Mouse (Mus musculus) CD8-positive naive resting alpha-beta T cell, adult 2 months (primary cell): ENCODE measurements around the gene Gm48551.

Experiments used
- DNase-seq, 2 experiments: peaks; one replicate each; pipeline ENCODE4 v3.0.0; 2022; ENCODE audit warnings: low read depth in 2 of 2, low spot score in 2 of 2

Gm48551 gene

DNA sequence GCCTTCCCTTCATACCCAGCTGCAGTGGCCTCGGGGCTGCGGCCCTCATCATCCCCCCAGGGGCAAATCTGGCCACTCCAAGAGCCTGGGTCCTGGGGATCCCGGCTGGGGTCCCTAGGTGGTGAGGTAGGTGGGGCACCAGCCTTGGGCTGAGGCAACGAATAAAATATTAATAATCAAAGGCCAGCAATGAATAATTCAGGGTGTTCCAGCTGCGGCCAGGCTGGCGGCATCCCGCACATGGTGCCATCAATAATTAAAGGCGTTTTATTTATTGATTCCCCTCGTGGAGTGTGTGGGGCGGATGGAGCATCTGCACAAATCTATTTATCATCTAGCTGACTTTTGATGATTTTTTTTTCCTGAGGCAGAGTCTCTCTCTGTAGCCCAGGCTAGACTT lies 19.2 kb downstream of the Gm48551 start:
- DNase-seq, result no peak

DNA sequence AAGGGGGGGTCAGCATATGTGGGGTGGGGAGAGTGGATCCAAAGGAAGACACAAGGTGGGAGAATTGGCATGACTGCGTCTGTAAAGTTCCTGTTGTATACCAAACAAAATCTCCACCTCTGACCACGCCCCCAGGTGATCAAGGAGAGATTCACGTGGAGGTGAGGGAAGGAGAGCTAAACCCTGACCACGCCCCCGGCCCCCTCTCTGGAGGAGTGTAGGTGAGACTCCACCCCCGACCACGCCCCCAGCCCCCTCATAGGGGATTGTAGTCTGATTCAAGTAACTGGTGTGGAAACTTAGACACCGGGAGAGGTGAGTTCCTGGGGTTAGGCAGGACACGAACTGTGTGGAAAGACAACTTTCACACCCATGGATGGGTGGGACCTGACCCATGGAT lies 19.8 kb downstream of the Gm48551 start:
- no peak for DNase-seq

DNA sequence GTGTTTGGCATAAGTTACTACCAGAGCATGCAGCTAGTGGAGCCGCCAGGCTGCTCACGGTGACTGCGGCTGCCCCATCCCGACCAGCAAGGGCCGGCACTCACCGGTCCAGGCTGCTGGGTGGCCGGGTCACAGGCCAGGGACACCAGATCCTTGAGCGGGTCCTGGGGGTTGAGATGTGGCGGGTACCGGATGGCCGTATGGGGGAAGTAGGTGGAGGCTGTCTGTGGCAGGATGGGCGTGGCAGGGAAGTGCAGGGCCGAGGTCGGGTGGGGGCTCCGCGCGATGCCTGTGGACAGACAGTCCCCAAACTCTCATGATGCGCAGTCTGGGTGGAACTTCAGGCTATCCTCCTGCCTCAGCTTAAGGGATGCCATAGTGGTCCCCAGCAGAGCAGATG lies 20.5 kb downstream of the Gm48551 start:
- DNase-seq, result no peak

DNA sequence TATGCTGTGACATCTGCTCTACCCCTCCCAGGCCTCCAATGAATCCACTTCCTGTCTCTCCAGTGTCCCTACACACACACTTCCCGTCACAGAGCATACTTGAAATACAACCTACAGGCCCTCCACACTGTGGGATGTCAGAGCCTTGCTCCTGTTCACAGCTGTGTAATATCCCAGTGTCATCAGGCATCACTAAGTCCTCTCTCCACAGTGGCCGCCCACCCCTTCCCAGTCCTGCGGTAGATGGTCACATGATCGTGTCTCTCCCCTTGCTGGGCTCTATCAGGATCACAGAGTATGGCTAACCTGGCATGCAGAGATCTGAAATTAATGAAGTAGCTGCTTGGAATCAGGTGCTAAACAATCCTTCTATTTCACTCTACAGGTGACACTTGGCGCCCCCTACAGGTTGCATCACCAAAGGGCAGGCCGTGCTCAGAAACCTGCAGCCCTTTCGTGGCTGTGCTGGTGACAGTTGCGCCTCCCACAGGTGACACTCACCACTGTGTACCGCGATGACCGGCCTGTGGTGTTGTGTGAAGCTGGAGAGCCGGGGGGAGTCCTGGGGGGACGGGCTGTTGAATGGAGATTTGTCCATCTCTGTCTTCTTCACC lies 21.4 kb downstream of the Gm48551 start:
- peak; percentile 55 to 77 for DNase-seq

DNA sequence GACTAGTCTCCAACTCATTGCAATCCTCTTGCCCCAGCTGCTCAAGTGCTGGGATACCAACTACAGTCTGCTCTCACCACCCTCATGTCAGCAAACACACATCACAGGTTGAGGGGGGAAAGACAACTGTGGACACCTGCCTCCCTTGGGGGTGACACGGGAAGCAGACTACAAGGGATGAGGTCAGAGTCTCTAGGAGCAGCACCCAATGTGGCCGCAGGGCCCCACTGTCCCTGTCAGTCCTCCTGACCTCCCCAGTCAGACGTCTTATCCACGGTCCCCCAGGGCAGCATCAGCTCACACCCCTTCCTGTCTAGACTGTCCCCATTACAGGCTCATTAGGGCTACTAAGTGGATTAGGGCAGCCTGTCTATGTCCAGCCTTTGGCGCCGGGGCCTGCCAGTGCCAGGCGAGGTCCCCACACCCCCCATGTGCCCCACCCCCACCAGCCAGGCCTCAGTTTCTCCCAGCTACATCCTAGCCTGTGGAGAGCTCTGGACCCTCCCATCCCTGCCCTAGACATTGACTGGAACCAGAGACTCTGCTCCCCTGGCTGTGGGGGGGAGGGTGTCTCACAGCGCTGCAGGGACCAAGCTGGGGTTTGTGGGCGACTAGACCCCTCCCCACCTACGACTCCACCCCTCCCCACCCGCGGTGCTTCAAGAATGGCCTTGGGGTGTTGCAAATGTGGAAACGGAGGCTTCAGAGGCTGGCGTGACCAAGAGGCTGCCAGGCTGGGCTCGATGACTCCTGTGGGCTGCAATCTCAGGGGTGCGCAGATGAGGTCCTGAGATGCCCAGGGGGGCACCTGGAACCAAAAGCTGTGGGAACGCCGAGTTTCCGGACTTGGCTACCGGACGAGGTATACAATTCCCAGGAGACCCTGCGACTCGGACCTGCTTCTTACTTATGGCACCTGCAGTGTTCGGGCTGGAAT lies 22.5 kb downstream of the Gm48551 start:
- DNase-seq, result no peak

DNA sequence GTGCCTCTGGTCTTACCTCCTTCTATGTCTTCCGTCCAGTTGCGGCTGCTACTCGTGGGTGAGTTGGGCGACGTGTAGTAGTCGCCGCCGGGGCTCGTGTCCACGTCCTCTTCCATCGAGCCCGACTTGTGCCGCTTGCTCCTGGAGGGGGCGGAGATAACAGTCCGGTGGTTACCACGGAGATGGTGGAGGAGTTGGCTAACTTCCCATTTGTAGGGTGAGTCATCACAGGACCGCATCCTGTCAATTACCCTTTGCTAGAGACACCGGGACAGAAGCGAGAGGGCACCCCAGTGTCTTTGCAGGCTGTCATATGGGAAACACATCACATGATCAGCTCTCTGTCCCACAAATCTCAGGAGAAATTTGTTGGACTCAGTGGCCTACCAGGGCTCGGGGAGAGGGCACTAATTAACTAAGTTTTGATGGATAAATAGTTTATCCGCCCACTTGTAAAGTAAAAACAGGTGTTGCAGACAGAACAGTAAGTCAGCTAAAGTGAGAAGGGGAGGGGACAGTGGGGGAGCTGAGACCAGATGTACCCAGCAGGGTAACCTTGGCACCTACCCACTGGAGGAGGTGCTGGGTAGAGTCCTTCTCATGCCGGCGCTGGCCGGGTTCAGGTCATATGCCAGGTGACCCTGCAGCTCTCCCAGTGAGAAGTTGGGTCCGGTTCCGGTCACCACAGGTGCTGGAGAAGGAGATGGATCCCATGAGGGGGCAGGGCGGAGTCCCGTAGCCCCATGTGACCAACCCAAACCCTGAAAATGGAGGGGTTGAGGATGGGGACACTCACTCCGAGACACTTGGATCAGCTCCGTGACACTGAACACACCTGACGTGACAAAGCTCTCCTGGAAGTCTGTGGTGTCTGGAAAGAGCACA lies 23.5 kb downstream of the Gm48551 start:
- peak in 1 of 2 experiments; percentile 44 for DNase-seq

DNA sequence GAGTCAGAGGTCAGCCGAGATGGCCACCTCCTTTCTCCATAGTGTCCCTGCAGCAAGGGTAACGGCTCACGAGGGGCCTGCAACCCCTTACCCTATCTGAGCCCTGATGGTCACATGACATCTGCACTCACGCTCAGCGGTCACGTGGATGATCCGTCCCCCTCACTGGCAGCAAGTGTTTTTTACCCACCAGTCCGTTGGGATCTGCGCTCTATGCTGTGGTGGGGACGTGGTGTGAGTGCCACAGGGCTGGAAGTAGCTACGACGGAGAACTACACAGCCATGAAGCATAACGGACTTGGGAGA lies 24.1 kb downstream of the Gm48551 start:
- DNase-seq, result no peak

DNA sequence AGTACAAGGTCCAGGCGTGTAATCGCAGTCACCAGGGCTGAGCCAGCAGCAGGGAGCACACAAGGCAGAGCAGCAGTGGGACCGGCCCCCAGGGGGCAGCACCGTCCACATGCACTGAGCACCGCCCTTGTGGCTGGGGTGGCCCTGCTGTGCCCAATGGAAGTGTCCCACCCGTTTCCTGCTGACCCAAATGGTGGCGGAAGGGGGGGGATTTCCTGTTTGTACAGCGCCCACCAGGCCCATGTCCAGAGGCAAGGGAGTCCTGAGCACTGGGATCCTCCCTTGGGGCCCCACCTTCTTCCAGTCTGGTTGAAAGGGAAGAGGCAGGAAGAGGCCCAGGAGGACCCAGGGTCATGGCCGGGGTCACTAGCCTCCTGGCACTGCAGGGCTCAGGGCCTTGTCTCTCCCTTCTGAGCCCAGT lies 24.6 kb downstream of the Gm48551 start:
- DNase-seq, result peak; percentile 42 to 60

DNA sequence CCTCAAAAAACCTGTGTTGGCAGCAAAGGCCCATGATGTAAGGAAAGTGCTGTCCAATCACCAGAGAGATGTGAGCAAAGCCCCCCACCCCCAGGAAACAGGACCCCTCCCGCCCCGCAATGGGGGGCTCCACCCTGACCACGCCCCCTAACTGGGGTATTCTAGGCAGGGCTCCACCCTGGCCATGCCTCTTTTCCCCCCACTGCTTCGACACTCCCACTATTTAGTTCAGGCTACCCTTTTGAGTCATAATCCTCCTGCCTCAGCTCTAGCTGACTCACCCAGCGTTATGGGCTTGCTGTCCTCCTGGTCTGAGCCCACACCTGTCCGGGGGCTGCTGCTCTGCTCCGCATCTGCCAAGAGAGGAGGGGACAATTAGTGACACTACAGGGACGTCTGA lies 25.1 kb downstream of the Gm48551 start:
- DNase-seq, result no peak

DNA sequence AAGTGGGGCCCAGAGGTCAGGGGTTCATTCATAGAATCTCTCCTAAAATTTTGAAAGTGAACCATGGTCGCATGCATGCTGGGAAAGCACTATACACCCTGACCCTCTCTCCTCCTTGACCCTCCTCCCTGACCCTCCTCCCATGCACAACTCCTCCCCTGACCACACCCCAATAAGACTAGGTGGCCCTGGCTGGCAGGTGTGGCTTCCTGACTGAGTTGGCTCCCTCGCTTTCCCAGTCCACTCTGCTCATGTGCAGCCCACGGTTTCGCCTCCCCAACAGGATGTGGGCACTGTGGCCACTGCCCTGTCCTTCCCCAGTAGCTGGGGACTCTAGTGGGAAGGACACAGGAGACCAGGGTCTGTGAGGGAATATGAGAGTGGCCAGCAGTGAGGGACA lies 26.1 kb downstream of the Gm48551 start:
- no peak for DNase-seq

DNA sequence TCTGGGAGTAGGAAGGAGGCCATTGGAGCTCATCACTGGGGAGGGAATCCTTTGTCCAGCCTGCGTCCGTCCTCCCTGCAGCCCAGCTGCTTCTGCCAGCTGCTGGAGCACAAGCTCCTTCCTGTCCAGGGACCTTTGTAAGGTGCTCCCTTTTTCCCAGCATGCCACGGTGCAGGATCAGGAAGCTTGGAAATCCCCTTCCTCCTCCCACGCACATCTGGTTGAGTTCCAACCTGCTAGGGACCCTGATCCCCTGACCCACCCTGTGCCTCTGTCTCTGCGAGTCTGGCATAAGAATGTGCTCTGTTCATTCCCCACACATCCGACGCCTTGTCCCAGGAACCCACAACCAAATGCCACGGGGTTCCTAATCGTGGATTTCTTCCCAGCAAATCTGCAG lies 26.7 kb downstream of the Gm48551 start:
- no peak for DNase-seq

DNA sequence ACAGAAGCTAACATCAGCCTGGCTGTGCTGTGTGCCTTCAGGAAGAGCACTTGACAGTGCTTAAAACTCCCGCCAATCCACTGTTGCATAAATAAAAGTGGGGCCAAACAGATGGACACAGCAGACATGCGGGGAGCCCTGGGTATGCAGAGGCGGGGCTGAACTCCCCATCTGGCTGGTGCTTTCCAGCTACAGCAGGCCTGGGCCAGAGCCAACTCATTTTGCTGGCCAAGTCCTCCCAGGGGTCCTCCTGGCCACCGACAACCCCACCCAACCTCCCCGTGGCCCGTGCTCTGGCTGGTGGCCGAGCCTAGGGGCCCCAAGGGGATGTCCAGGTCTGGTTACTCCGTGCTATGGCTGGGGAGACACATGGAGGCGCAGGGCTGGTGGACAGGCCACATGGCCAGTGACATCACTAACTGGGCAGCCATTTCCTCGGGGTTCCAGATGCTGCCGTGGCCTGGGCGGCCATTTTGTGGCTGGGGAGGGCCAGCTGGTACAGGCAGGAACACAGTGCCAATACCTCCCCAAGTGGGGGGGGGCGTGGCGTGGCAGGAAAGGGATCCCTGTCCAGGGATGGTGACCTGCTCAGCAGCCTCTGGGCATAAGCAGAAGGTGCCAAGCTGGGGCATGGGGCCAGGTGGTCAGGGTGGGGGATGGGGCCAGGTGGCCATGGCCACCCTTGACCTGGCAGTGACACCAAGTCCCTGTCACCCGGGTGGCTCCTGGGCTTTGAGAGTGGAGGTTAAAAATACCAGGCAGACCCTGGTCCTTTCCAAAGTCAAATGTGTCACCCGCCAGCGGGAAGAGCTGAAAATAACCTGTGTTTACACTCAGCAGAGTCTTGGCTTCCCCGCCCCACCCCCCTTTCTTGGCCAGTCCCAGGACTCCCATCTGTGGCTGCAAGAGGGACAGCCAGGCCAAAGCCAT lies 27.5 kb downstream of the Gm48551 start:
- DNase-seq, result no peak

DNA sequence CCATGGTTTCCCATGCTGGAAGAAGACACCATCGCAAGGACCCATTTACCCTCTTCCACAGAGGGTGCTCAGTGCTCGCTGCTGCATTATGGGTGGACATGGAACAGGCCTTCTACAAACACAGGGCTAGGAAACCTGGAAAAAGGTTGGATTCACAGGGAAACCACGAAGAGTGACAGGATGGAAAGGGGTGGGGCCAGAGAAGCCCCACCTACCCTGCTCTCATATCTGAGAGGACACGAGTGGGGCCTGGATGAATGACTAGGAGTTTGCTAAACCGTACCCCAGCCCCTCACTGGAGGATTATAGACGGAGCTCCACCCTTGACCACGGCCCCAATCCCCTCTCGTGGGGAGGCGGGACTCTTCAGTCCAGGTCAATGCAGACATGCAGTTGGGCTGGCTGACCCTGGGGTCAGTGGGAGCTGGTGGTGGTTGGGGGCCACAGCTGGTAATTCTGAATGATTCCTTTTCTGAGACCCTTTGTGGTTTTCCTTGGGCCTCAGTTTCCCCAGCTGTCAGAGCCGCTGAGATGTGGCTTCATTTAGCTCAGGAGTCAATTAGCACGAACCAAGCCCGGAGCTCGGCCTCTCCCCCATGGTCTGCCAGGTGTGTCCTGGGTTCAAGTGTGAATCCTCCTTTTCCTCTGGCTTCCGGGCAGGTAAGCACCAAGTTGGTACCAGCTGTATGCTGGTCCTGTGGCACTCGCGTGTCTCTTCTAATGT lies 28.5 kb downstream of the Gm48551 start:
- no peak for DNase-seq

DNA sequence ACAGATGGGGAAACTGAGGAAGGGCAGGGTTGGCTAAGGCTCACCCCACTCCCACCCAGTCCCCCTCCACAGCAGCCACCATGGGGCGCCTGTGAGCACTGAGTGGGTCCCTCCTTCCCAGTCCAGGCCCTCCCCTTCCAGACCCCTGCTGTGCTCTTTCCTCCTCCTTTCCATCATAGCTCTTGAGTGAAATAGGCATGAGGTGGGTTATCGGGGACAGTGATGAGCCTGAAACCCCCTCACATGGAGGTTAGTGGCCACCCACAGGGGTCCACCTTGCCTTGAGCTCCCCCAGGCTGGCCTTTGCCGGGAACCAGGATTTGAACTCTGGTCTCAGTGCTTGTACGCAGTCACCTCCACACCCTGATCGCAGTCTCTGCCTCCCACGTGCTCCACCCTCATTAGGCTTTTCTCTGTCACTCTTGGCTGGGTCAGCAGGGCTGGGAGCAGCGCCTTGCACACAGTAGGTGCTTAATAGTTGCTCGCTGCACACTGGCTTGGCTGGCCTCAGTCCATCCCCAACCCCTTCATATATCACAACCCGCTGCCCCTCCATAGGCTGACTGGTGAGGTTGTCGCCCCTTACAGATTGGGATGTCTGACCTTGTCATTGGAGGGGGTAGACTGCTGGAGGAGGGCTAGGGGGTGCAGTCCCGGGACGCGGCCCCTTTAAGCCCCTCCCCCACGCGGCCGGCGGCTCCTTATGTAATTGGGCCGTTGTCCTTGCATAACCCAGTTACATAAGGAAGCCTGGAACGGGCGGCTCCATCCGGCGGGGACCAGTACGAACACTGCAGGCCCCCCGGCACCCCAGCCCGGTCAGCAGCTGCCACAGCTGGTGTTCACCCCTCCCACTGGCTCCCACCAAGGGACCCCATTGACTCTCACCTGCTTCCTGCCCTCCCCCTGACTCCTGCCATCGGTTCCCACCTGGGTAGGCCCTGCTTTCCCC lies 29.3 kb downstream of the Gm48551 start:
- DNase-seq, result no peak

DNA sequence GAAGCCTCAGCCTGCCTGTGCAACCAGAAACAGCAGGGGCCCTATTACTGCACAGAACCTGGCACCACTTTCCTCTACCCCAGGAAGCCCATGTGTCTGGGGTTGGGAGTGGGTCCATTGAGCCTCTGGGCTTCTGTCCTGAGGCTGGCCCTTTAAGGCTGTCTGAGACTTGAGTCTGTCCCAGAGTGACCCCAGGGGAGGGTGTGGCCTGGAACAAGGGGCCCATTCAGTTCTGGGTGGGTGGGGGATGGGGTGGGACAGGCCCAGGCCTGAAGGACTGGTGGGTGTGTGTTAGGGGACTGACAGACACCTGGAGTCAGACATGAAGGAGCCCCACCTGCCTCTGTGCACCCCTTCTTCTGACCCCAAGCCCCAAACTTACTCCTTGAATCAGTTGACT lies 30.4 kb downstream of the Gm48551 start:
- DNase-seq, result no peak

DNA sequence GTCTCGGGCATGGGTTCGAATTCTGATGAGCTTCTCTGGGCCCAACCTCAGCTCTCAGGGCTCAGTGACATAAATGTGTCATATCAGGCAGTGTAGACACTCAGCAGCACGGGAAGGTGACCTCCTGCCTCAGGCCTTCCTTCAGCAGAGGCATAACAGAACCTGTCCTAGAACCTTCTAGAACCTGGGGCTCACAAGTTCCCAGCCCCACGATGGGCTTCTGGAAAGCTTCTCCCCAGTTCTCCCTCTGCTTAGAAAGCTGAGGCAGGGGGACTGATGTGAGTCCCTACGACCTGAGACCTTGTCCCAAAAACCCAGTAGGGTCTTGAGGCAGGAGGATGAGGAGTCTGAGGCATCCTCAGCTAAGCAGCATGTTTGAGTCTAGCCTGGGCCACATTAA lies 30.9 kb downstream of the Gm48551 start:
- DNase-seq, result no peak

DNA sequence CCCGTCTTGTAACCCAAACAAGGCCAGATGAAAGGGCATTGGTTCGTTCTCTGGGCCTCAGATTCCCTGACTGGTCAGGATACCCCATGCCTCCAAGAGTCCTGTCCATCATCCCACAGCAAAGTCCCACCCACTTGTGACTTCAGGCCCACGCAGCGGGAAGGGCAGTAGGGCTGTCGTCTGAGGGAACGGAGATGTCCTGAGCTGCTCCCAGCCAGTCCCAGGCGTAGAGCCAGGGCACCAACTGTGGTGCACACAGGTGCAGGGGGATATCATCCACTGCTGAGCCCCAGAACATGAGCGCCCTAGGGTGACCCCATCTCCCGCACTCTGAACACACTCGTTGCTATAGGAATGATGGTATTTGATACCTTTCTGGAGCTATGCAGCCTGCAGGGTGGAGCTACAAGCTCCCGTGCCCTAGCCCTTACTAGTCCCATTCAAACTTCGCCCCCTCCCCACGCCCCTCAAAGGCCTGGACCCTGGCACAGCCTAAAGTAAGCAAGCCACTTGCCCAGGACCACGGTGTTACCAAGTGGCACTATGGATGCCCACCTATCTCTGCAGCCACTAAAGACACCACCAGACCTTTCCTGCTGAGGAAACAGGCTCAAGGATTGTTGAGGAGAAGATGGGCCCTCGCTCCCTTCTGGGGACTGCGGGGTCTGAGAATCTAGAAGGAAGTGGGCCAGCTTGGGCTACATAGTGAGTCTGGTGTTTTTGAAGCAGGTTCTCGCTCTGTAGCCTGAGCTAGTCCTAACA lies 31.5 kb downstream of the Gm48551 start:
- DNase-seq, result no peak

DNA sequence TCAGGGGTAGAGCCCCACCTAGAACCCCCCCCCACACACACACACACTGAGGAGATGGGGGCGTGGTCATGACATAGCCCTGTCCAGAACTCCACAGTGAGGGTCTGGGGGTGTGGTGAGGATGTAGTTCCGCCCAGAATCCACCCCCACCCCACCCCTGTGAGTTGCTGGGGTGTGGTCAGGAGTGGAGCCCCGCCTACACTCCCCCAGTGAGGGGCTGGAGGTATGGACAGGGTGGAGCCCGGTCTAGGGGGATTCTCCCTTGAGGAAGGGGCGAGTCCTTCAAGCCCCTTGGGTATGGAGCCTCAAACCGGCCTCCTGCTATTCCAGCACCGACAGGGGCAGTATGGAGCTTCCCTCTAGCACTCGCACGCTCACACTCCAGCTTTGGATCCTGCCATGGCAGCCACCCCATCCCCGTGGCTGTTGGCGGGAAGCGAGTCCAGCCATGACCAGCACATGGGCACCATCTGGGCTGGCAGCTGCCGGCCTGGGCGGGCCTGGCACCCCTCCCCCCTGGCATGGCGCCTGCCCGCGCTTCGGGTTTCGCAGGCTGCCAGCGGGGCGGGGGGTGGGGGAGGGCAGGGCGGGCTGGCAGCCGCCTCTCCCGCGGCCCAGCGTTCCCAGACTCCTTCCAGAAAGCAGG lies 32.4 kb downstream of the Gm48551 start:
- no peak for DNase-seq
